8 mouse cellular contexts compared by ENCODE assay signal in the genomic region with DNA sequence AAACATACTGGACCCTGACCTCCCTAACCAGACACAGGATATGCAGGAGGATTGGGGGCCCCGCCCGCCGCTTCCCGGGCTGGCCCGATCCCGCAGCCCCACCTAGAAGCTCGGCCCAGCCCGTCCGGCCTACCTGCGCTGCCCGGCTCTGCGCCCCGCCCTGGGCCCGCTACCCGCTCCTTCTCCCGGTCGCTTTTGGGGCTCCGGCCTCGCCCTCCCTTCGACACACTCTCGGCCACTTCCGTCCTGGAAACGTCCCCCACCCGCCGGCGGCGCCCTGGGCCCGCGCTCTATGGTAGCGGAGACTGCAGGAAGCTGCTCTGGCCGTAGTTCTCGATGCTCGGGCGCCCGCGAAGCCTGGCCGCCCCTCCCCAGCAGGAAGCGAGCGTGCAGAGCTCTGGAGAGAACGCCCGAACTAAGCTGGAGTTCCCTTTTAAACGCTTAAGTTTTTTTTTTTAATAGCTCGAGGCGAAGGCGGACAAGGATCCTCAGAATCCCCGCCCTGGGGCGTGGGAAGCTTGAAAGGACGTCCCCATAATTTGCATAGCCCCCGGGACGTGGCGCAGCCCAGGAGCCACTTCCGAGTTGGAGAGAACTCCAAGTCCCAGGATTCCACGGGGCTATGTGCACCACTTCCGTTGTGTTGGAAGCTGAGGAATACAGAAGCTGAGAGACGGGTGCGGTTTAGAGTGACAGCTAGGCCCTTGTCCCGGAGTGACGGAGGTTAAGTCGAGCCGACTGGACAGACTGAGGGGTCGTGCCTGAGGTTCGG. TPM values are rescaled to one million over a fixed set of nuclear protein-coding genes. Genes with fewer than 3 reads are reported as not detected.
DNase-seq lines count a peak whose midpoint lies in the region; ATAC-seq lines count a peak whose summit lies in the region.

A gene (plus strand): TSS at position 336 of the 772 bp plus-strand sequence.
A gene (minus strand): TSS at position 695 of the 772 bp plus-strand sequence.

- DNase-seq in WW6 (ENCODE audit: low read depth, low spot score), result peak; percentile 94
- peak; percentile 80 to 90 for DNase-seq in cerebellum, postnatal 4 days (ENCODE audit: low spot score in 2 of 2)
- DNase-seq in gastrocnemius, adult 18-20 months (ENCODE audit: low spot score), result peak; percentile 96
- DNase-seq in left cerebral cortex, adult 18-20 months (ENCODE audit: low spot score in 2 of 2), result peak; percentile 94 to 97
- DNase-seq in right cerebral cortex, adult 18-20 months, result peak; percentile 97
- DNase-seq in urinary bladder, postnatal 10 days (ENCODE audit: low spot score), result peak; percentile 64

- H3K27me3 ChIP-seq in hindbrain, embryonic 16.5 days (replicated peaks; ENCODE audit: control insufficient read depth, insufficient read depth, low read length), result no peaks in the 10 kb centered on the region

- peak within 1 kb of the TSS; percentile 72 for H3K4me3 ChIP-seq in hindbrain, embryonic 16.5 days (ENCODE audit: low read length)
- peak within 1 kb of the TSS; percentile 94 for H3K4me3 ChIP-seq in macrophage (ENCODE audit: inconsistent target)

- peak within 1 kb of the TSS; percentile 96 for H3K9ac ChIP-seq in hindbrain, embryonic 16.5 days (ENCODE audit: low read depth, low read length)

- H3K4me2 ChIP-seq in hindbrain, embryonic 16.5 days (ENCODE audit: low read length), result peak within 1 kb of the TSS; percentile 95

- WGBS in hindbrain, embryonic 16.5 days, result under 1% methylated on average over 56 of the region's 62 CpGs
- under 1% methylated on average over 61 of the region's 62 CpGs for WGBS in macrophage (ENCODE audit: missing documents)

- H3K27ac ChIP-seq in hindbrain, embryonic 16.5 days (ENCODE audit: low read depth, low read length), result peak within 1 kb of the TSS; percentile 98
- peak within 1 kb of the TSS; percentile 97 for H3K27ac ChIP-seq in macrophage

- peak; percentile 97 for ATAC-seq in hindbrain, embryonic 16.5 days

- peaks cover 62% of the 10 kb centered on the region for H3K79me2 ChIP-seq in macrophage (ENCODE audit: inconsistent target)

- peaks cover 34% of the 10 kb centered on the region for H3K4me1 ChIP-seq in hindbrain, embryonic 16.5 days (ENCODE audit: control insufficient read depth, insufficient read depth, low read depth, low read length)

- peaks cover 27% of the 10 kb centered on the region for H3K36me3 ChIP-seq in hindbrain, embryonic 16.5 days (ENCODE audit: control insufficient read depth, insufficient read depth, low read length)
- H3K36me3 ChIP-seq in macrophage (ENCODE audit: inconsistent target), result peaks cover 34% of the 10 kb centered on the region; the same call in 1 of the 2 replicates

- H3K9me3 ChIP-seq in hindbrain, embryonic 16.5 days (ENCODE audit: control insufficient read depth, low read length), result no peaks in the 10 kb centered on the region

RNA-seq across cellular contexts. Expression of the first gene that starts in this region (rescaled TPM):
- total RNA-seq in gastrocnemius, adult 18-20 months (2021), result 10 to 100 TPM; 29.9 to 41.5 TPM
- polyA plus RNA-seq in hindbrain, embryonic 16.5 days (2015; fragmentation: Nextera tagmentation; extraction: Ambion mirVana), result 90.8 and 94.1 TPM in 2 replicates
- 10 to 100 TPM; 78.1 to 80.9 TPM for total RNA-seq in left cerebral cortex, adult 18-20 months (2021)
- total RNA-seq in macrophage (2018; cell fraction: chromatin; rRNA removed), result 100 to 1,000 TPM in 8 of 26 experiments, 10 to 100 TPM in 18; 29.0 to 168 (median 80.2) TPM
- 10 to 100 TPM; 35.3 to 65.4 (median 48.7) TPM for total RNA-seq in macrophage (2018; cell fraction: cytosol; rRNA removed)
- total RNA-seq in macrophage (2018; cell fraction: nucleus; rRNA removed), result 100 to 1,000 TPM in 1 of 26 experiments, 10 to 100 TPM in 25; 29.3 to 118 (median 53.9) TPM
- 33.3 to 58.6 TPM (median 47.6 TPM) in 3 replicates for polyA plus RNA-seq in macrophage (2018)

RNA-seq across cellular contexts. Expression of the second gene that starts in this region (rescaled TPM):
- 10 to 100 TPM; 50.6 to 64.8 TPM for total RNA-seq in gastrocnemius, adult 18-20 months (2021)
- polyA plus RNA-seq in hindbrain, embryonic 16.5 days (2015; fragmentation: Nextera tagmentation; extraction: Ambion mirVana), result 56.2 and 61.1 TPM in 2 replicates
- 10 to 100 TPM; 51.7 to 51.8 TPM for total RNA-seq in left cerebral cortex, adult 18-20 months (2021)
- 100 to 1,000 TPM; 371 to 915 (median 599) TPM for total RNA-seq in macrophage (2018; cell fraction: chromatin; rRNA removed)
- total RNA-seq in macrophage (2018; cell fraction: cytosol; rRNA removed), result 100 to 1,000 TPM; 102 to 313 (median 224) TPM
- total RNA-seq in macrophage (2018; cell fraction: nucleus; rRNA removed), result 1,000 to 10,000 TPM in 1 of 26 experiments, 100 to 1,000 TPM in 25; 373 to 1,005 (median 515) TPM
- polyA plus RNA-seq in macrophage (2018), result 179 to 305 TPM (median 276 TPM) in 3 replicates

Comparison
In these comparisons a context has a peak if more than half of its experiments do, and no peak if none do; other contexts are left out.
1. Peak in every context shown above with its lines: DNase-seq, ATAC-seq, H3K4me3 ChIP-seq and H3K27ac ChIP-seq.